Mouse (Mus musculus) ES-Bruce4 (cell line): Measurements from ENCODE around the gene Cdc42se1.

Experiments
- CTCF ChIP-seq: IDR thresholded peaks from one replicate; pipeline ENCODE4 v1.8.1; 2011; ENCODE audit warnings: low read depth, low read length
- EP300 ChIP-seq: IDR thresholded peaks from 2 replicates; pipeline ENCODE4 v1.6.1; 2011; ENCODE audit warnings: low read depth, low read length; ENCODE audit not compliant: insufficient read depth

DNA sequence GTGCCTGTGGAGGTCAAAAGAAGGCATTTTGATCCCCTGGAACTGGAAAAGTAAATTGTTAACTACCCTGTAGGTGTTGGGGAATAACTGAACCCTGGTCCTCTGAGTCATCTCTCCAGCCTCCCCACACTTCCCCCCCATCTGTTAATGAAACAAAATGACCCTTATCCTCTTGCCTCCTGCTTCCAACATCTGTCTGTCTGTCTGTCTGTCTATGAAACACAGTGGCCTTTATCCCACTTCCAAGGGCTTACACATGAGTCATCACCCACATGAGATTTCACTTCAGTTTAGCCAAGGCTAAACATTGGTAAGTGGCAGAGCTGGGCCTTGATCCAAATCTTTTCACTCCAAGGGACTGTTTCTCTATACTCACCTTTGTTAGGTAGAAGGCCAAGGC lies 39.3 kb downstream of the Cdc42se1 start:
- TF ChIP-seq CTCF, result no peak
- no peak for TF ChIP-seq EP300
